Mouse (Mus musculus): Measurements from ENCODE around the gene Psme2b.

DNA sequence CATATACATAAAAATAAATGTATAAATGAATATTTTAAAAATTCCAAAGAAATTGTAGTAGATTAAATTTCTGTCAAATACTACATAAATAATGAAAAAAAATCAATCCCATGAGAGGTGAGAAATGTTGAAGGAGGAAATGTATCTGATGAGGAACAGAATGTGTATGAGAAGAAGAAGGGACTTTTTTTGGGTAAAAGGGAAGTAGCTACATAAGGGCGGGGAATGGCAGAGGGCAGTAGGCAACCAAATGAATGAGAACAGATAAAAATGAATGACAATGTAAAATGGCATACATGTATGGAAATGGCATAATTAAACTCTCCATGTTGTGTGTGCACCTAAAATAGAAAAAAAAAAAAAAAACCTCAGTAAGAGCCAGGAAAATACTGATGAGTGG lies 32.4 kb downstream of the Psme2b start:
- TF ChIP-seq CTCF (conservative IDR thresholded peaks at IDR 0.05; ENCODE audit: low read length) (no peak), NANOG (IDR thresholded peaks at IDR 0.05; ENCODE audit: borderline replicate concordance, low read length) (no peak)

All from E14TG2a.4 (cell line).